Mouse (Mus musculus): Measurements from ENCODE around the gene Stx12. TPM values are rescaled to one million over a fixed set of nuclear protein-coding genes. Genes with fewer than 3 reads are reported as not detected.

Gene Stx12
- total and polyA plus RNA-seq, 3 experiments, result 16.8 to 22.0 TPM; not detected in 1

GRCm38 (mm10) chr4:132894402-132894801 lies 10.1 kb upstream of the Stx12 start:
- no peak overlapping the region for H3K4me3 ChIP-seq (ENCODE audit: control insufficient read depth in 1 of 2, insufficient read depth in 1 of 2, low read depth in 2 of 2, low read length in 2 of 2)
- H3K9me3 ChIP-seq (replicated peaks; ENCODE audit: insufficient read depth, low read length), result no peaks in the 10 kb centered on the region
- TF ChIP-seq EP300 (IDR thresholded peaks at IDR 0.05; ENCODE audit: low read depth in 1 of 2, low read length in 2 of 2) (0 out of 4 replicates have a peak, but pooled peaks of 1 of the 2 experiments have one; percentile 5), TCF12 (IDR thresholded peaks at IDR 0.05; ENCODE audit: low read depth, low read length) (0 out of 2 replicates have a peak, but pooled peaks have one; percentile 7), ETS1 (IDR thresholded peaks at IDR 0.05; ENCODE audit: low read depth, low read length) (no peak), UBTF (IDR thresholded peaks at IDR 0.05; ENCODE audit: borderline replicate concordance, insufficient read depth, low read depth, low read length) (no peak), ZC3H11A (IDR thresholded peaks at IDR 0.05; ENCODE audit: low read depth, low read length) (no peak), GATA1 (IDR thresholded peaks at IDR 0.05; ENCODE audit: low read depth, low read length) (peak; percentile 26; the same call in 1 of the 2 replicates), POLR2A (IDR thresholded peaks at IDR 0.05; ENCODE audit: control insufficient read depth in 1 of 2, insufficient read depth in 1 of 2, low read depth in 1 of 2, low read length in 2 of 2, poor library complexity in 1 of 2) (no peak), GABPA (IDR thresholded peaks at IDR 0.05; ENCODE audit: low read depth, low read length) (no peak), RAD21 (IDR thresholded peaks at IDR 0.05; ENCODE audit: low read depth, low read length) (no peak), TAL1 (IDR thresholded peaks at IDR 0.05; ENCODE audit: low read length) (0 out of 2 replicates have a peak, but pooled peaks have one; percentile 9), TBP (IDR thresholded peaks at IDR 0.05; ENCODE audit: low read depth, low read length) (no peak), MAFK (IDR thresholded peaks at IDR 0.05; ENCODE audit: borderline replicate concordance, low read depth, low read length) (no peak)
- peaks cover 0 to 5% of the 10 kb centered on the region in 2 experiments; a peak in 3 of 4 replicates for H3K4me1 ChIP-seq (ENCODE audit: control insufficient read depth in 1 of 2, insufficient read depth in 2 of 2, low read length in 2 of 2)
- no peaks in the 10 kb centered on the region; a peak in 1 of 4 replicates for H3K27me3 ChIP-seq (ENCODE audit: control insufficient read depth in 1 of 2, insufficient read depth in 2 of 2, low read length in 2 of 2)
- no peak overlapping the region for H3K9ac ChIP-seq (ENCODE audit: control insufficient read depth, low read depth, low read length, poor library complexity, severe bottlenecking)
- H3K36me3 ChIP-seq (ENCODE audit: control insufficient read depth in 1 of 2, insufficient read depth in 2 of 2, low read length in 2 of 2), result no peaks in the 10 kb centered on the region; a peak in 1 of 4 replicates
- no peak overlapping the region for H3K27ac ChIP-seq (ENCODE audit: control insufficient read depth, low read depth, low read length)
- no peak for DNase-seq (ENCODE audit: low read depth, low spot score)
- H3K79me2 ChIP-seq (ENCODE audit: control insufficient read depth, insufficient read depth, low read length, poor library complexity), result no peaks in the 10 kb centered on the region

- peak overlapping the region; percentile 32 for H3K27ac ChIP-seq (ENCODE audit: control insufficient read depth, low read depth, low read length)
- peaks cover 3 to 14% of the 10 kb centered on the region in 2 experiments; a peak in 3 of 4 replicates for H3K36me3 ChIP-seq (ENCODE audit: control insufficient read depth in 1 of 2, insufficient read depth in 2 of 2, low read length in 2 of 2)
- peak; percentile 42; the same call in 1 of the 2 replicates for TF ChIP-seq MYC (IDR thresholded peaks at IDR 0.05; ENCODE audit: low read depth, low read length)
- no peak for TF ChIP-seq RCOR1 (IDR thresholded peaks at IDR 0.05; ENCODE audit: low read depth, low read length)
- no peak for TF ChIP-seq SMC3 (IDR thresholded peaks at IDR 0.05; ENCODE audit: low read depth, low read length)
- H3K27me3 ChIP-seq (ENCODE audit: control insufficient read depth in 1 of 2, insufficient read depth in 2 of 2, low read length in 2 of 2), result no peaks in the 10 kb centered on the region
- no peak for DNase-seq (ENCODE audit: low read depth, low spot score)
- no peaks in the 10 kb centered on the region for H3K9me3 ChIP-seq (replicated peaks; ENCODE audit: insufficient read depth, low read length)
- H3K4me3 ChIP-seq (ENCODE audit: control insufficient read depth in 1 of 2, insufficient read depth in 1 of 2, low read depth in 2 of 2, low read length in 2 of 2), result peak overlapping the region; percentile 83 to 100
- H3K79me2 ChIP-seq (ENCODE audit: control insufficient read depth, insufficient read depth, low read length, poor library complexity), result peaks cover 32% of the 10 kb centered on the region
- H3K9ac ChIP-seq (ENCODE audit: control insufficient read depth, low read depth, low read length, poor library complexity, severe bottlenecking), result peak overlapping the region; percentile 74
- peaks cover 5 to 12% of the 10 kb centered on the region in 2 experiments; a peak in 3 of 4 replicates for H3K4me1 ChIP-seq (ENCODE audit: control insufficient read depth in 1 of 2, insufficient read depth in 2 of 2, low read length in 2 of 2)
Measured at GRCm38 (mm10) chr4:132884844-132885374, 600 bp upstream of the Stx12 start.

All from MEL (cell line).